Mouse (Mus musculus) neural tube, embryonic 13.5 days (tissue): ENCODE measurements around the gene Ergic1. TPM values are rescaled to one million over a fixed set of nuclear protein-coding genes. Genes with fewer than 3 reads are reported as not detected.

Source experiments
- ATAC-seq: fragments of 200-750 bp; cut with Nextera tagmentation; 2 replicates; pipeline ENCODE4 v1.8.0; 2017; ENCODE audit warnings: low read depth, mild to moderate bottlenecking, moderate TSS enrichment, moderate library complexity
- H3K27ac ChIP-seq: fragments of 300-500 bp; sonication (generic); replicated peaks from 2 replicates; pipeline ENCODE4 v1.5.1; 2015; ENCODE audit warnings: moderate library complexity, mild to moderate bottlenecking, inconsistent platforms
- H3K27me3 ChIP-seq: fragments of 300-500 bp; sonication (generic); 2 replicates; pipeline ENCODE4 v1.6.1; 2015; ENCODE audit warnings: mild to moderate bottlenecking, inconsistent platforms
- H3K36me3 ChIP-seq: fragments of 300-500 bp; sonication (generic); 2 replicates; pipeline ENCODE4 v1.6.1; 2015; ENCODE audit warnings: mild to moderate bottlenecking, inconsistent platforms
- H3K4me1 ChIP-seq: fragments of 300-500 bp; sonication (generic); replicated peaks from 2 replicates; pipeline ENCODE4 v1.6.1; 2015; ENCODE audit warnings: inconsistent platforms
- H3K4me2 ChIP-seq: fragments of 300-500 bp; sonication (generic); 2 replicates; pipeline ENCODE4 v1.6.1; 2015; ENCODE audit warnings: inconsistent platforms, mild to moderate bottlenecking, moderate library complexity
- H3K4me3 ChIP-seq: fragments of 300-500 bp; sonication (generic); 2 replicates; pipeline ENCODE4 v1.5.1; 2015; ENCODE audit warnings: mild to moderate bottlenecking, inconsistent platforms
- H3K9ac ChIP-seq: fragments of 300-500 bp; sonication (generic); 2 replicates; pipeline ENCODE4 v1.6.1; 2015; ENCODE audit warnings: moderate library complexity, mild to moderate bottlenecking, inconsistent platforms
- H3K9me3 ChIP-seq: fragments of 300-500 bp; sonication (generic); 2 replicates; pipeline ENCODE4 v1.6.1; 2016; ENCODE audit warnings: inconsistent platforms
- WGBS: fragments of 180-500 bp; shearing (Covaris S2); methylation state at CpG from one replicate; pipeline ENCODE4 v1.1.7; 2015; 5-methylcytosine and 5-hydroxymethylcytosine counted together
- polyA plus RNA-seq: library from polyadenylated mRNA; unstranded; fragments of >200 nt; fragmentation: Nextera tagmentation; extraction: Ambion mirVana; gene quantifications from 2 replicates; pipeline ENCODE4 v1.2.1, GENCODE M21; 2015

Ergic1 gene
- 91.0 and 92.7 TPM in 2 replicates for polyA plus RNA-seq

DNA sequence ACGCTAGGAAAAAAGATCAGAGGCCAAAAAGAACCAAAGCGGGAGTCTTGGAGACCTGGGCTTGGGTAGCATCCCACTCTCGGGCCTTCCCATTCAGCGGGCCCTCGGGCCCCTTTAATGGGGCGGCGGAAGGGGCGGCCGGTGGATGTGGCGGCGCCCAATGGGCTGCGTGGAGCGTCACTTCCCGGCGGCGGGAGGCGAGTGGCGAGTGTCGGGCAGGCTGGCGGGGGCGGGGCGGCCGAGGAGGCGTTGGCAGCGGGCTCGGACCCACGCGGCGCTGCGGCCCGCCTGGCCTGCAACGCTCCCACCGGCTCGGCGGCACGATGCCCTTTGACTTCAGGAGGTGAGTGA lies at the start of gene Ergic1:
TSS of gene Ergic1 (plus strand) at position 200 of the 351 bp plus-strand sequence.
- Histone ChIP-seq H3K9me3 (no peaks in the 10 kb centered on the region), H3K27ac (peak within 1 kb of the TSS; percentile 77), H3K36me3 (peaks cover 27% of the 10 kb centered on the region), H3K27me3 (no peaks in the 10 kb centered on the region), H3K9ac (peak within 1 kb of the TSS; percentile 88), H3K4me1 (peaks cover 37% of the 10 kb centered on the region), H3K4me2 (peak within 1 kb of the TSS; percentile 97), H3K4me3 (peak within 1 kb of the TSS; percentile 68)
- under 1% methylated on average over 36 of the region's 36 CpGs for WGBS
- ATAC-seq = peak; percentile 98

DNA sequence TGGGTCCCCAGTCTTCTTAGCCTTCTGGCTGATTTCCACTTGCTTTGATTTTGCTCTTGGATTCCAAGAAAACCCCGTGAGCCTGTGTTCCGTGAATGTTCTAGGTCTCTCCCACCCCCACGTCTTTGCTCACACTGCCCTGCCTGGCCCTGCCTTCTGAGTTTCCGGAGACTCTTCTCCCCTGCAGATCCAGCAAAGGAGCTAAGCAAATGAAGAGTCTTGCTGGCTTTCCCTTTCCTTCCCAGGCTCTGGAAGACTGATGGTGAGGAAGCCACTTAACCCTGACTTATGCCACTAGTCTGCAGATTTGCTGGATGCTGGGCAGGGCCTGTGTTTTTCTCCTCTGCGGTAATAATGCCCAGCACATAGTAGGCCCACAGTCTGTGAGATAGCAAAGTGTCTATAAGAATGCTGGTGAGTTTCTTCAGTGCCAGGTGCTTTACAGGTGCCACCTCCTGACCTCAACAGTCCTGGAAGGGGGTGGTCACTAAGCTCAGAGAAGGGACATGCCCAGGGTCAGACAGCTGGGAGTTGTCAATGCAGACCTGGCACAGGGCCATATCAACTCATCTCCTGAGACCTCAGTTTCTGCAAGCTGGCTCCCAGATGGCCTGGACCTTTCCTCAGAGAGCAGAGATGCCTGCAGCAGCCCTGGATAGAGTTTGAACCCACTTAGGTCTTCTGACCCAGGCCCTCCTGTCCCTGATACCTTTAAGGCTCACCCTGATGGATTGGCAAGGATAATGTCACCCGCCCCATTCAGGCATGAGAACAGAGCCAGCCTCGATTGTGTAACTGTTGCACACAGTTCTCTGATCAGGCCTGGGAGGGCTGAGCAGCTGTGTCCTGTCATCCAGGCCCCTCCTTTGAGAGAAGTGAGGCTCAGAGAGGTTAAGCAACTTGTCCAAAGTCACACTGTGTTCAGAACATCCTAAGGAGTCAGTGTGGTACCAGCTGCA lies 49.2 kb upstream of the Ergic1 start:
- H3K4me3 ChIP-seq = no peak overlapping the region
- H3K27ac ChIP-seq = no peak overlapping the region
- H3K9me3 ChIP-seq = no peaks in the 10 kb centered on the region
- no peaks in the 10 kb centered on the region for H3K27me3 ChIP-seq
- ATAC-seq = no peak
- WGBS = 66% methylated on average over 7 of the region's 7 CpGs
- no peaks in the 10 kb centered on the region for H3K36me3 ChIP-seq
- H3K4me1 ChIP-seq = peaks cover 4% of the 10 kb centered on the region
- no peak overlapping the region for H3K4me2 ChIP-seq
- H3K9ac ChIP-seq = no peak overlapping the region

DNA sequence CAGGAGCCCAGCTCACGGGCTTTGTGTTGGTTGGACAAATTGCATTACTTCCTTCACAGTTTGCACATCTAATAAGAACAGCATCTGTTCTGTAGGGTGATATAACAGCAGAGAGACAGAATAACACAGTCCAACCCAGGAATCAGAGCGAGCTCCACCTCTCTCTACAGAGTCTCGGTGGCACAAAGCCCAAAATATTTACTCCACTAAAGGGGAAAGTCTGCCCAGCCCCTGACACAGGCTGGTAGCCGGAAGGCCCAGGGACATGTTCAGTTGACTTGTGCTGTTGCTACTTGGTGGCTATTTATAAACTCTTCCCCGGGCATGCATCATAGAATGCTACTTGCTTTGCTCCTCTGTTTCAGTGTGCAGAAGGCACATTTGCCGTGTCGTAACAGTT lies 48.3 kb upstream of the Ergic1 start:
- Histone ChIP-seq H3K27ac (no peak overlapping the region), H3K36me3 (no peaks in the 10 kb centered on the region), H3K4me1 (no peaks in the 10 kb centered on the region; the same call in 1 of the 2 replicates), H3K9ac (no peak overlapping the region), H3K4me3 (no peak overlapping the region), H3K4me2 (no peak overlapping the region), H3K9me3 (no peaks in the 10 kb centered on the region), H3K27me3 (no peaks in the 10 kb centered on the region)
- no peak for ATAC-seq
- 75% methylated on average over 7 of the region's 7 CpGs for WGBS

DNA sequence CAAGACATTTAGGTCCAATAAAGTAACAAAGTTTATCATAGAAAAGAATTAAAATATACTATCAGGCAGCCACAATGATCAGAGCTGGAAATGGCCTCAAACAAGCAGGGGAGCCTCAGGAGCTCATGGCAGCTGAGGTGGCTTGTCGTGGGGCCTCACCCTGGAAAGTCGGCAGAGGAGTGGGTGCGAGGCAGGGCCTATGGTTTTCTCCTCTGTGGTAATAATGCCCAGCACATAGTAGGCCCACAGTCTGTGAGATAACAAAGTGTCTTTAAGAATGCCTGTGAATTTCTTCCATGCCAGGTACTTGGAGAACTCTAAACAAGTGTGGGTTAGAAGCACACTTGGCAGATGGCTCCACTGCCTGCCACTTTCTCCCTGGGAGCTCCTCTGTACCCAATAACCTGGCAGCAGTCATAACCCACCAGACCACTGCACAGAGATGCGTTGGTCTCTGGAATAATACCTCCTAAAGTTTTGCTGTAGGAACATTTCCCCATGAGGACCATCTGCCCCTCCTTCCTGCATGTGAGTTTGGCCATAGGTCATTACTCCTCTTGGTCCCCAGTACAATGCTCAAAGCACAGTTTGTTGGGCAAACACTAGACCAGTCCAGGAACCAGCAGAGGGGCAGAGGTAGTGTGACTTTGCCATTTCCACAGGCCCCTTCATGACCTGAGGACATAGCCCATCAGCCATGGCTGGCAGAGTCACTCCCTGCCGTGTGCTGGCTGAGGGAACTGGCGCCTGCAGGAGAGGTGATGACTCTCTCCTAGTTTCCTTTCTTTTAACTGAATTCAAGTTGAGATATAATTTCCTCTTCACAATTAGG lies 47.6 kb upstream of the Ergic1 start:
- H3K4me3 ChIP-seq = no peak overlapping the region
- no peaks in the 10 kb centered on the region for H3K9me3 ChIP-seq
- H3K4me2 ChIP-seq = no peak overlapping the region
- no peaks in the 10 kb centered on the region for H3K36me3 ChIP-seq
- H3K27ac ChIP-seq = no peak overlapping the region
- H3K27me3 ChIP-seq = no peaks in the 10 kb centered on the region
- H3K4me1 ChIP-seq = no peaks in the 10 kb centered on the region; the same call in 1 of the 2 replicates
- no peak overlapping the region; the same call in 1 of the 2 replicates for H3K9ac ChIP-seq
- no peak for ATAC-seq
- 73% methylated on average over 6 of the region's 6 CpGs for WGBS

- no peak overlapping the region for H3K9ac ChIP-seq
- no peaks in the 10 kb centered on the region for H3K27me3 ChIP-seq
- no peaks in the 10 kb centered on the region for H3K4me1 ChIP-seq
- H3K9me3 ChIP-seq = no peaks in the 10 kb centered on the region
- ATAC-seq = no peak
- whole genome bisulfite sequencing = 84% methylated on average over 3 of the region's 3 CpGs
- H3K36me3 ChIP-seq = no peaks in the 10 kb centered on the region
- no peak overlapping the region for H3K4me3 ChIP-seq
- H3K27ac ChIP-seq = no peak overlapping the region
- no peak overlapping the region for H3K4me2 ChIP-seq
Measured at GRCm38 (mm10) chr17:26514581-26515030, 46.7 kb upstream of the Ergic1 start.

GRCm38 (mm10) chr17:26515675-26516074 lies 45.6 kb upstream of the Ergic1 start:
- no peak overlapping the region for H3K9ac ChIP-seq
- no peaks in the 10 kb centered on the region for H3K27me3 ChIP-seq
- H3K4me1 ChIP-seq = no peaks in the 10 kb centered on the region
- H3K27ac ChIP-seq = no peak overlapping the region
- no peaks in the 10 kb centered on the region for H3K9me3 ChIP-seq
- no peak for ATAC-seq
- WGBS = 84% methylated on average over 4 of the region's 4 CpGs
- H3K36me3 ChIP-seq = no peaks in the 10 kb centered on the region
- no peak overlapping the region for H3K4me3 ChIP-seq
- H3K4me2 ChIP-seq = no peak overlapping the region

DNA sequence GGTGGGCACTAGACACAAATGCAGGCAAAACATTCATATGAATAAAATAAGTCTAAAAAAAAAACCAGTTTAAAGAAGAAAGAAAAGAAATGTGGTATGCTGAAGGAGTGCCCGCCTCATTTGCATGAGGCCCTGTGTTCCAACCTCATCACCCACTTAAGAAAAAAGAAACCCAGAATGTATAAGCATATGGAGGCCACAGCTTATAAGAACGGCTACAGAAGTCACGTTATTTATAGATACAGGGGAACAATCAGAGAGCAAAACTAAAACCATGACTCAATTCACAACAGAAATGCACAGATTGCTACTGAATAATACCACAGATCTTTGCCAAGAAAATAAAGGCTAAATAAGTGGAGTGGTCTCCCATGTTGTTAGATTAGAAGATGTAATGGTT lies 43.0 kb upstream of the Ergic1 start:
- 94% methylated on average over 3 of the region's 3 CpGs for WGBS
- no peaks in the 10 kb centered on the region for H3K27me3 ChIP-seq
- no peak for ATAC-seq
- no peak overlapping the region for H3K4me3 ChIP-seq
- H3K4me2 ChIP-seq = no peak overlapping the region
- no peak overlapping the region for H3K9ac ChIP-seq
- H3K27ac ChIP-seq = no peak overlapping the region
- no peaks in the 10 kb centered on the region for H3K4me1 ChIP-seq
- H3K36me3 ChIP-seq = no peaks in the 10 kb centered on the region
- H3K9me3 ChIP-seq = no peaks in the 10 kb centered on the region

DNA sequence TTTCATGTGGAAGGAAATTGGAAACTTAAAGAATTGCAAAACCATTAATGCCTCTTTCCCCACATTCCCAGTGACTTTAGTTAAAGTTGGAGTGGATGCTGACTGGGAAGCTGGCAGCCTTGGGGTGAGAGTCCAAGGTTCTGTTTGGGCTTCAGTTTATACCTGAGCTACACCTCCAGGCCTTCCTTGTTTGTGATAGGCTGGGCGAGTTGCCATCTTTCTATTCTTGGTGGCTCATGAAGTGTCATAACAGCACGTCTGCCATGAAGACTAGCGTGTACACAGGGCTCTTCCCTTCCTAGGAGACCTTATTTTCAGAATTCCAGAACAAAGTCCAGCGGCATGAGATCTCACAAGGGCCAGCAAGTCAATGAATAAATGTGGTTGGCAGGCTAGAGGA lies 38.6 kb upstream of the Ergic1 start:
- ATAC-seq = no peak
- Histone ChIP-seq H3K27ac (no peak overlapping the region), H3K4me1 (no peaks in the 10 kb centered on the region), H3K9me3 (no peaks in the 10 kb centered on the region), H3K4me3 (no peak overlapping the region), H3K27me3 (no peaks in the 10 kb centered on the region), H3K9ac (no peak overlapping the region), H3K4me2 (no peak overlapping the region), H3K36me3 (no peaks in the 10 kb centered on the region)
- WGBS = 83% methylated on average over 4 of the region's 4 CpGs

DNA sequence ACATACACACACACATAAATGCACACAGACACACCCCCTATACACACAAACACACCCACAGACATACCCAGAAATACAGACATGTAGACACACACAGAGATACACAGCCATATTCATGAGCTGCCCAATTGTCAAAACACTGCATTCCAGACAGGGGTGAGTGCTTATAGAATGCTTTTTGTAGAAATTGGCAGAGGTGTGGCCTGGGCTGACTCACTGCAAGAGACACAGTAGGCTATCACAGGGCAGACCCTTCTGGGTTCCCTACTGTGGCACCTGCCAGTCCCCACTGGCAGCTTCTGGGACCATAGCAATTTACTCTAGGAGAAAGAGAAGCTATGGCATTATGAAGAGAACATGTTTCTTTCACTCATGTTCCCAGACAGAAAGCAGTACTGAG lies 37.0 kb upstream of the Ergic1 start:
- H3K9me3 ChIP-seq = no peaks in the 10 kb centered on the region
- H3K4me1 ChIP-seq = no peaks in the 10 kb centered on the region
- no peak overlapping the region for H3K9ac ChIP-seq
- no peak for ATAC-seq
- H3K4me2 ChIP-seq = no peak overlapping the region
- H3K36me3 ChIP-seq = no peaks in the 10 kb centered on the region
- H3K27ac ChIP-seq = no peak overlapping the region
- no peak overlapping the region for H3K4me3 ChIP-seq
- H3K27me3 ChIP-seq = no peaks in the 10 kb centered on the region

- Histone ChIP-seq H3K4me1 (no peaks in the 10 kb centered on the region), H3K9ac (no peak overlapping the region), H3K4me2 (no peak overlapping the region), H3K27ac (no peak overlapping the region), H3K4me3 (no peak overlapping the region), H3K9me3 (no peaks in the 10 kb centered on the region), H3K36me3 (no peaks in the 10 kb centered on the region), H3K27me3 (no peaks in the 10 kb centered on the region)
- WGBS = 75% methylated on average over 4 of the region's 4 CpGs
- ATAC-seq = no peak
Measured at GRCm38 (mm10) chr17:26524801-26525200, 36.5 kb upstream of the Ergic1 start.

DNA sequence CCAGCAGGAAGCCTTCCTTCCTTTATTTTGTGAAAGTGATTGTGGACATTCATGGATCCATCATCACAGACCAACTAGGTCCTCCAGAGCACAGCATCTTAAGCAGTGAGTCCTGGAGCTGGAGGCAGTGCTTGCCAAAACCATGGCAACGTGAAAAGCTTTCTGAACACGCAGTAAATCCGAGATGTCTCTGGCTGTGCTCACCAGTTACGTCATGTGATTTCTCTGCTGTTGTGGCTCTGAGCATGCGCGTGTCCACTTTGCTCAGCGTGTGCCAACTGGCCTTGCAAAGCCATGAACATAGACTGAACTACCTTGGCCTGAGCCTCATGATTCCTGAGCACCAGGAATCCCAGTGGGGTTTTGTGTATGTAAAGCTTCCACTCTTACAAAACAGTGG lies 36.0 kb upstream of the Ergic1 start:
- Histone ChIP-seq H3K36me3 (no peaks in the 10 kb centered on the region), H3K27me3 (no peaks in the 10 kb centered on the region), H3K9ac (no peak overlapping the region), H3K4me1 (no peaks in the 10 kb centered on the region), H3K4me2 (no peak overlapping the region), H3K9me3 (no peaks in the 10 kb centered on the region), H3K4me3 (no peak overlapping the region), H3K27ac (no peak overlapping the region)
- ATAC-seq = no peak
- 65% methylated on average over 7 of the region's 7 CpGs for WGBS

DNA sequence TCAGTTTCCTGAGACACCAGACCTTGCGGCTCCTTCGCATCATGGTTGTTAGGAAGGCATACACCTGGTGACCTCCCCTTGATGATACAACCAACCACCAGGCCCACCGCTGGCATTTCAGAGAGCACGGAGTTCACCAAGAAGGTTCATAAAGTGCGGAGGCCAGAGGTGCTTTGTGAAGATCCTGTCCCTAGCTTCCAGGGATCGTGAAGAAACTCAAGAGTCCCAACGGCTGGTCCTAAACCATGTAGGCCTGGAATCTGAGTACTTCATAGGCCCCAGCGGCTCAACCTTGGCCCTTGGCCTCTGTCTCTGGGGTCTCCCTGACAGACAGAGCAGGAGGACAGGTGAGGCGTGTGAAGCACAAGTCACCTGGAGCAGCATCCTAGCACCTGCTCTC lies 34.0 kb upstream of the Ergic1 start:
- Histone ChIP-seq H3K9ac (no peak overlapping the region), H3K36me3 (no peaks in the 10 kb centered on the region), H3K4me1 (peaks cover 4% of the 10 kb centered on the region; the same call in 1 of the 2 replicates), H3K4me3 (no peak overlapping the region), H3K9me3 (no peaks in the 10 kb centered on the region), H3K27ac (no peak overlapping the region), H3K27me3 (no peaks in the 10 kb centered on the region), H3K4me2 (no peak overlapping the region)
- no peak for ATAC-seq
- WGBS = 89% methylated on average over 9 of the region's 9 CpGs
